Mouse (Mus musculus) liver, postnatal 0 days (tissue): Measurements from ENCODE around the gene Rbl1.

Experiments
- CTCF ChIP-seq: sonication (generic); IDR thresholded peaks from 2 replicates; pipeline ENCODE4 v1.5.1; 2016; ENCODE audit warnings: antibody characterized with exemption, low read depth
- EP300 ChIP-seq: IDR thresholded peaks from 2 replicates; pipeline ENCODE4 v1.6.1; 2016; ENCODE audit warnings: antibody characterized with exemption, low read depth, mild to moderate bottlenecking

GRCm38 (mm10) chr2:157203026-157203425 lies 1.3 kb downstream of the Rbl1 start:
- TF ChIP-seq CTCF (no peak), EP300 (no peak)
